Mouse (Mus musculus): ENCODE measurements around the gene Fbxl8. TPM values are rescaled to one million over a fixed set of nuclear protein-coding genes. Genes with fewer than 3 reads are reported as not detected.
"Not testable (repeated sequence)": the region's sequence is repeated elsewhere in the genome, so short reads cannot be mapped to it uniquely, and the experiment has no call there.

Gene Fbxl8
- polyA plus RNA-seq, 1 experiment from 2014 or later = 0.53 TPM

DNA sequence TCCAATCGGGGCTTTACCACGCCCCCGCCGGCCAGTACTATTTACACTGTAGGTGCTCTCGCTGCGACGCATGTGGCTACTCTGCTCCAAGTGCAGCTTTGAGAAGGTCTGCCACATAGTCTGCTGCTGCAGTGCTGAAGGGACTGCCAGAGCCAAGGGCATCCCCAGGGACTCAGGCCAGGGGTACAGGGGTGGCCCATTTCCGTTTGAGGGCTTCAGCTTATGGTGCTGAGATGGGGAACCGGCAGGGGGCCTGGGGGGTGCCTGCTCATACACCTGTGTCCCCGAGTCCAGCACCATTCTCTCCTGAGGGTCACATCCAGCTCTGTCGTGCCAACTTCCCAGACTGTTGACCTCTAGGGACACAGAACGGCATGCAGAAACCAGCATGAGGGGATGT, 21.1 kb downstream of the Fbxl8 start:
- peaks cover 6% of the 10 kb centered on the region for H3K27me3 ChIP-seq (ENCODE audit: control insufficient read depth, insufficient read depth, low read length)
- no peak overlapping the region for H3K4me2 ChIP-seq (ENCODE audit: low read depth, low read length, severe bottlenecking)
- 44% methylated on average over 12 of the region's 12 CpGs for WGBS

GRCm38 (mm10) chr8:105286907-105287306, 22.5 kb downstream of the Fbxl8 start:
- no peaks in the 10 kb centered on the region; the same call in 1 of the 2 replicates for H3K36me3 ChIP-seq (ENCODE audit: control insufficient read depth, insufficient read depth, low read length)
- H3K4me2 ChIP-seq (ENCODE audit: low read depth, low read length, severe bottlenecking) = no peak overlapping the region
- H3K27me3 ChIP-seq (ENCODE audit: control insufficient read depth, insufficient read depth, low read length) = peaks cover 9% of the 10 kb centered on the region
- ATAC-seq (replicated peaks; ENCODE audit: low FRiP score) (no peak), DNase-seq (ENCODE audit: low spot score) (no peak)
- H3K4me1 ChIP-seq (replicated peaks; ENCODE audit: control insufficient read depth, insufficient read depth, low read length) = peaks cover 13% of the 10 kb centered on the region
- 86% methylated on average over 4 of the region's 4 CpGs for WGBS
- no peak overlapping the region for H3K4me3 ChIP-seq (ENCODE audit: low read depth, low read length)
- no peaks in the 10 kb centered on the region for H3K9me3 ChIP-seq (ENCODE audit: control insufficient read depth, low read length)
- H3K27ac ChIP-seq (ENCODE audit: low read depth, low read length) = no peak overlapping the region
- no peak overlapping the region for H3K9ac ChIP-seq (ENCODE audit: low read length)

More for the DNA sequence above, 21.1 kb downstream of the Fbxl8 start:
- DNase-seq (ENCODE audit: low spot score) (peak; percentile 47), ATAC-seq (replicated peaks; ENCODE audit: low FRiP score) (no peak)
- H3K9ac ChIP-seq (ENCODE audit: low read length) = no peak overlapping the region
- H3K36me3 ChIP-seq (ENCODE audit: control insufficient read depth, insufficient read depth, low read length) = no peaks in the 10 kb centered on the region; the same call in 1 of the 2 replicates
- H3K9me3 ChIP-seq (ENCODE audit: control insufficient read depth, low read length) = no peaks in the 10 kb centered on the region
- no peak overlapping the region for H3K27ac ChIP-seq (ENCODE audit: low read depth, low read length)
- H3K4me3 ChIP-seq (ENCODE audit: low read depth, low read length) = no peak overlapping the region
- H3K4me1 ChIP-seq (replicated peaks; ENCODE audit: control insufficient read depth, insufficient read depth, low read length) = peaks cover 12% of the 10 kb centered on the region

DNA sequence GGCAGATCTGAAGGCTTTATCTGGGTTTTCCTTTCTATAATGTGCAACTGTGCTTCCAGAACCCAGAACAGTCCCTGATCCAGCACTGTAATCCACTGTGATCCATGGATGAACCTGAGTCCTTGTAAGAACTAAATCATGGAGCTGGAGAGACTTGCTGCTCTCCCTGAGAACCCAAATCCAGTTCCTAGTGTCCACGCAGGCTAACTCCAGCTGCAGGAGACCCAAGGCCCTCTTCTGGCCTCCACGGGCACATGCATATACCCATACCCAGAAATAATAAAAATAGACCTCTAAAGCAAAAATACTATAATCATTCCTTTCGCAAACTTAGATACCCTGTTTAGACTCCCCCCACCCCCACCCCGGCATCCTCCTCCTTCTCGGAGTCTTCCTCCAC, 23.8 kb downstream of the Fbxl8 start:
- H3K27me3 ChIP-seq (ENCODE audit: control insufficient read depth, insufficient read depth, low read length) = peaks cover 9% of the 10 kb centered on the region
- DNase-seq (ENCODE audit: low spot score) (peak; percentile 47), ATAC-seq (replicated peaks; ENCODE audit: low FRiP score) (no peak)
- 87% methylated on average over 5 of the region's 5 CpGs for WGBS
- no peak overlapping the region for H3K27ac ChIP-seq (ENCODE audit: low read depth, low read length)
- no peaks in the 10 kb centered on the region for H3K9me3 ChIP-seq (ENCODE audit: control insufficient read depth, low read length)
- H3K4me2 ChIP-seq (ENCODE audit: low read depth, low read length, severe bottlenecking) = peak overlapping the region; percentile 74
- peak overlapping the region; percentile 14; the same call in 1 of the 2 replicates for H3K9ac ChIP-seq (ENCODE audit: low read length)
- H3K4me1 ChIP-seq (replicated peaks; ENCODE audit: control insufficient read depth, insufficient read depth, low read length) = peaks cover 13% of the 10 kb centered on the region
- peak overlapping the region; percentile 39; the same call in 1 of the 2 replicates for H3K4me3 ChIP-seq (ENCODE audit: low read depth, low read length)
- H3K36me3 ChIP-seq (ENCODE audit: control insufficient read depth, insufficient read depth, low read length) = no peaks in the 10 kb centered on the region; the same call in 1 of the 2 replicates

DNA sequence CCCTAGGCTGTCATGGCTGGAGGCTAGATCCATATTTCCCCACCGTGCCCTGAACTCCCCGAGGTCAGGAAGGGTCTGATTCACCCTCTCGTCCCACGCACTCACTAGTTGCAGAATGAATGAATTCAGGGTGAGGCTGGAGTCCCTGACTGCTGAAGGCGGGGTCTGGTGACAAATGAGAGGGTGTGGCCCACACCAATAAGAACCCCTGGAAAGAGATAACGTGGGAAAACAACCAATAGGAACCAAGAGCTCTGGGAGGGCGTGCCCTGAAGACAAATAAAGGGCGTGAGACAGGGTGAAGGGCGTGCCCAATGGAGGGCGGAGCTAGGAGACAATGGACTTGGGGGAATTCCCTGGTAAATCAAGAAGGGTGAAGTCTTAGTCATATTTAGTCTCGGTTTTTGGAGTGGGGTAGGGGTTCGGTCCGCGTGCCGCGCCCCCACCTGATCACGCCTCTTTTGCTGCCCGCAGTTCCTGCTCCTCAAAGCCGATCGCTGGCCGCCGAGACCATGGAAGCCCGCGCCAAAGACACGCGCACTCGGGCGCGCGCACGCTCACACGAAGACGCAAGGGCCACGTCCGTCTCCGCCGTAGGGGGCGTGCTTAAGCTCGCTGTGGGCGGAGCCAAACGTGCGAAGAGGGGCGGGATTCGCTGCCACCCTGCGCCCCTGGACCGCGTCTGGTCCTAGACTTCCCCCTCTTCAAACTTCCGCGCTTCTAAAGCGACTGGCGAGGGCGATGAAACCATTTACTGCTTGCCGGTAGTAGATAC, 24.7 kb downstream of the Fbxl8 start:
- ATAC-seq (replicated peaks; ENCODE audit: low FRiP score) = peak; percentile 93
- Histone ChIP-seq H3K4me3 (ENCODE audit: low read depth, low read length) (peak overlapping the region; percentile 39), H3K27ac (ENCODE audit: low read depth, low read length) (peak overlapping the region; percentile 73), H3K4me1 (replicated peaks; ENCODE audit: control insufficient read depth, insufficient read depth, low read length) (peaks cover 13% of the 10 kb centered on the region), H3K9me3 (ENCODE audit: control insufficient read depth, low read length) (no peaks in the 10 kb centered on the region), H3K4me2 (ENCODE audit: low read depth, low read length, severe bottlenecking) (peak overlapping the region; percentile 74), H3K36me3 (ENCODE audit: control insufficient read depth, insufficient read depth, low read length) (no peaks in the 10 kb centered on the region; the same call in 1 of the 2 replicates), H3K27me3 (ENCODE audit: control insufficient read depth, insufficient read depth, low read length) (peaks cover 9% of the 10 kb centered on the region), H3K9ac (ENCODE audit: low read length) (peak overlapping the region; percentile 65)
- peak; percentile 97 for DNase-seq (ENCODE audit: low spot score)
- WGBS = under 1% methylated on average over 53 of the region's 53 CpGs

GRCm38 (mm10) chr8:105289805-105290460, 25.5 kb downstream of the Fbxl8 start, which contains the start of gene 4931428F04Rik:
TSS of gene 4931428F04Rik (minus strand) at chr8:105289864.
- peaks cover 9% of the 10 kb centered on the region for H3K27me3 ChIP-seq (ENCODE audit: control insufficient read depth, insufficient read depth, low read length)
- 1% methylated on average over 42 of the region's 43 CpGs for WGBS
- DNase-seq (ENCODE audit: low spot score) (peak; percentile 81), ATAC-seq (replicated peaks; ENCODE audit: low FRiP score) (peak; percentile 50)
- H3K27ac ChIP-seq (ENCODE audit: low read depth, low read length) = peak within 1 kb of the TSS; percentile 73
- H3K4me3 ChIP-seq (ENCODE audit: low read depth, low read length) = peak within 1 kb of the TSS; percentile 39
- peak within 1 kb of the TSS; percentile 74 for H3K4me2 ChIP-seq (ENCODE audit: low read depth, low read length, severe bottlenecking)
- peaks cover 13% of the 10 kb centered on the region for H3K4me1 ChIP-seq (replicated peaks; ENCODE audit: control insufficient read depth, insufficient read depth, low read length)
- no peaks in the 10 kb centered on the region for H3K36me3 ChIP-seq (ENCODE audit: control insufficient read depth, insufficient read depth, low read length)
- H3K9ac ChIP-seq (ENCODE audit: low read length) = peak within 1 kb of the TSS; percentile 65
- no peaks in the 10 kb centered on the region for H3K9me3 ChIP-seq (ENCODE audit: control insufficient read depth, low read length)

- no peak overlapping the region for H3K9ac ChIP-seq (ENCODE audit: low read length)
- 6% methylated on average over 31 of the region's 31 CpGs for WGBS
- ATAC-seq (replicated peaks; ENCODE audit: low FRiP score) = no peak
- peak overlapping the region; percentile 39 for H3K4me3 ChIP-seq (ENCODE audit: low read depth, low read length)
- peaks cover 9% of the 10 kb centered on the region for H3K27me3 ChIP-seq (ENCODE audit: control insufficient read depth, insufficient read depth, low read length)
- peak; percentile 92 for DNase-seq (ENCODE audit: low spot score)
- H3K9me3 ChIP-seq (ENCODE audit: control insufficient read depth, low read length) = no peaks in the 10 kb centered on the region
- peaks cover 13% of the 10 kb centered on the region for H3K4me1 ChIP-seq (replicated peaks; ENCODE audit: control insufficient read depth, insufficient read depth, low read length)
- H3K36me3 ChIP-seq (ENCODE audit: control insufficient read depth, insufficient read depth, low read length) = no peaks in the 10 kb centered on the region
- H3K27ac ChIP-seq (ENCODE audit: low read depth, low read length) = no peak overlapping the region
- peak overlapping the region; percentile 74; the same call in 1 of the 2 replicates for H3K4me2 ChIP-seq (ENCODE audit: low read depth, low read length, severe bottlenecking)
Observed at GRCm38 (mm10) chr8:105290554-105291314, 26.3 kb downstream of the Fbxl8 start.

DNA sequence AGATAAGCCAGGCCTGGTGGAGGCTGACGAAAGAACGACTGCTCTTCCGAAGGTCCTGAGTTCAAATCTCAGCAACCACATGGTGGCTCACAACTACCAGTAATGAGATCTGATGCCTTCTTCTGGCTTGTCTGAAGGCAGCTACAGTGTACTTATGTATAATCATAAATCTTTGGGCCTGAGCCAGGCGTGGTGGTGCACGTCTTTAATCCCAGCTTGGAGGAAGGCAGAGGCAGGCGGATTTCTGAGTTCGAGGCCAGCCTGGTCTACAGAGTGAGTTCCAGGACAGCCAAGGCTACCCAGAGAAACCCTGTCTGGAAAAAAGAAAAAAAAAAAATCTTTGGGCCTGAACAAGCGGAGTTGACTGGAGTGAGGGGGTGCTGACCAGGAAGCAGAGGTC, 26.9 kb downstream of the Fbxl8 start:
- H3K4me2 ChIP-seq (ENCODE audit: low read depth, low read length, severe bottlenecking); H3K4me3 ChIP-seq (ENCODE audit: low read depth, low read length); H3K9ac ChIP-seq (ENCODE audit: low read length); H3K9me3 ChIP-seq (ENCODE audit: control insufficient read depth, low read length); H3K36me3 ChIP-seq (ENCODE audit: control insufficient read depth, insufficient read depth, low read length); ATAC-seq (replicated peaks; ENCODE audit: low FRiP score); H3K27me3 ChIP-seq (ENCODE audit: control insufficient read depth, insufficient read depth, low read length); H3K27ac ChIP-seq (ENCODE audit: low read depth, low read length): not testable (repeated sequence)
- peaks cover 13% of the 10 kb centered on the region for H3K4me1 ChIP-seq (replicated peaks; ENCODE audit: control insufficient read depth, insufficient read depth, low read length)
- peak; percentile 43 for DNase-seq (ENCODE audit: low spot score)
- 85% methylated on average over 8 of the region's 8 CpGs for WGBS

- not testable (repeated sequence) for H3K36me3 ChIP-seq (ENCODE audit: control insufficient read depth, insufficient read depth, low read length); H3K4me2 ChIP-seq (ENCODE audit: low read depth, low read length, severe bottlenecking); H3K27ac ChIP-seq (ENCODE audit: low read depth, low read length); H3K9ac ChIP-seq (ENCODE audit: low read length); H3K9me3 ChIP-seq (ENCODE audit: control insufficient read depth, low read length); H3K27me3 ChIP-seq (ENCODE audit: control insufficient read depth, insufficient read depth, low read length); ATAC-seq (replicated peaks; ENCODE audit: low FRiP score); H3K4me3 ChIP-seq (ENCODE audit: low read depth, low read length)
- 68% methylated on average over 3 of the region's 3 CpGs for WGBS
- DNase-seq (ENCODE audit: low spot score) = peak; percentile 43
- H3K4me1 ChIP-seq (replicated peaks; ENCODE audit: control insufficient read depth, insufficient read depth, low read length) = peaks cover 13% of the 10 kb centered on the region
Observed at GRCm38 (mm10) chr8:105291802-105292201, 27.4 kb downstream of the Fbxl8 start.

Measured in forebrain, embryonic 11.5 days (tissue).